Mouse (Mus musculus): ENCODE data around the gene Taok2. TPM values are rescaled to one million over a fixed set of nuclear protein-coding genes. Genes with fewer than 3 reads are reported as not detected.

The Taok2 gene
- polyA plus RNA-seq, 1 experiment from 2014 or later: 24.0 TPM

DNA sequence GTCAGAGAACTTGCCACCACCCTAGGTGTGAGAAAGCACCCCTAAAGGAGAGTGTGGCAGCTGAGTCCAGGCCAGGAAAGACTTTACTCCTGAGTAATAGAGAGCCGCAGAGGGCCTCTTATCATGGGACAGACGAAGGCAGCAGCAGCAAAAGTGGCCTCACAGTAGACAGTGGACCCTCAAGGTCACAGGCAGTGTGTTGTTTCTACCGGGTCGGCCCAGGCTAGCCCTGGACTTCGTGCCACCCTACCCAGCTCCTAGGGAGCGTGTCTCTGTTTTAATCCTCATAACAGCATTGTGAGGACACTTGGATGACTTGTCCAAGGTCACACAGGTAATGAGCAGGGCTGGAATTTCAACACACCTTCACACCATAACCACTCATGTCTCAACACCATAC is 34.3 kb downstream of the Taok2 start:
- Histone ChIP-seq H3K4me2 (no peak overlapping the region), H3K27me3 (replicated peaks; ENCODE audit: control insufficient read depth, insufficient read depth, low read length) (peaks cover 44% of the 10 kb centered on the region), H3K4me1 (replicated peaks; ENCODE audit: control insufficient read depth, insufficient read depth, low read length) (peaks cover 13% of the 10 kb centered on the region), H3K9me3 (ENCODE audit: control insufficient read depth, low read length) (no peaks in the 10 kb centered on the region), H3K9ac (ENCODE audit: low read depth, low read length) (no peak overlapping the region), H3K27ac (ENCODE audit: low read depth, low read length) (no peak overlapping the region), H3K36me3 (ENCODE audit: control insufficient read depth, insufficient read depth, low read length) (peaks cover 26% of the 10 kb centered on the region), H3K4me3 (ENCODE audit: low read depth, low read length) (no peak overlapping the region)
- no peak for ATAC-seq (replicated peaks; ENCODE audit: low FRiP score)
- WGBS: 65% methylated on average over 6 of the region's 6 CpGs
- no peak for DNase-seq (ENCODE audit: low spot score)

DNA sequence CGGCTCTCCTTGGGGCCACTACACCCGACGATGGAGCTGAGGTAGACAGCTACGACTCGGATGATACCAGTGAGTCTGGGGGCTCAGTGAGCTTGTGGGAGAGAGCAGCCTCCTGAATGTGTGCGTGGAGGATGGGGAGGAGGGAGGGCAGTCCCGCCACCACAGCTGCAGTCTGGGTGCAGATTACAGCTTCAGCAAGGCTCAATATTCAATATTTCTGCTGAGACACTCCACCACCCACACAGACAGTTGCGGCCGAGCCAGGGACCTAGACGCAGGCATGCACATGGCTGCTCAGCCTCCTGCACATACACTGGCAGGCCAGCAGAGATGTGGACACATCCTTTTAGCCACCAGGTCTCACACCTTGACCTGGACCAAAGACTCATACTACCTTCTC is 35.7 kb downstream of the Taok2 start:
- Histone ChIP-seq H3K36me3 (ENCODE audit: control insufficient read depth, insufficient read depth, low read length) (peaks cover 15% of the 10 kb centered on the region; the same call in 1 of the 2 replicates), H3K4me2 (peak overlapping the region; percentile 93), H3K27me3 (replicated peaks; ENCODE audit: control insufficient read depth, insufficient read depth, low read length) (peaks cover 44% of the 10 kb centered on the region), H3K9me3 (ENCODE audit: control insufficient read depth, low read length) (no peaks in the 10 kb centered on the region), H3K4me1 (replicated peaks; ENCODE audit: control insufficient read depth, insufficient read depth, low read length) (peaks cover 13% of the 10 kb centered on the region), H3K9ac (ENCODE audit: low read depth, low read length) (no peak overlapping the region), H3K4me3 (ENCODE audit: low read depth, low read length) (no peak overlapping the region), H3K27ac (ENCODE audit: low read depth, low read length) (no peak overlapping the region)
- DNase-seq (ENCODE audit: low spot score): no peak
- ATAC-seq (replicated peaks; ENCODE audit: low FRiP score): no peak
- WGBS: 26% methylated on average over 10 of the region's 10 CpGs

DNA sequence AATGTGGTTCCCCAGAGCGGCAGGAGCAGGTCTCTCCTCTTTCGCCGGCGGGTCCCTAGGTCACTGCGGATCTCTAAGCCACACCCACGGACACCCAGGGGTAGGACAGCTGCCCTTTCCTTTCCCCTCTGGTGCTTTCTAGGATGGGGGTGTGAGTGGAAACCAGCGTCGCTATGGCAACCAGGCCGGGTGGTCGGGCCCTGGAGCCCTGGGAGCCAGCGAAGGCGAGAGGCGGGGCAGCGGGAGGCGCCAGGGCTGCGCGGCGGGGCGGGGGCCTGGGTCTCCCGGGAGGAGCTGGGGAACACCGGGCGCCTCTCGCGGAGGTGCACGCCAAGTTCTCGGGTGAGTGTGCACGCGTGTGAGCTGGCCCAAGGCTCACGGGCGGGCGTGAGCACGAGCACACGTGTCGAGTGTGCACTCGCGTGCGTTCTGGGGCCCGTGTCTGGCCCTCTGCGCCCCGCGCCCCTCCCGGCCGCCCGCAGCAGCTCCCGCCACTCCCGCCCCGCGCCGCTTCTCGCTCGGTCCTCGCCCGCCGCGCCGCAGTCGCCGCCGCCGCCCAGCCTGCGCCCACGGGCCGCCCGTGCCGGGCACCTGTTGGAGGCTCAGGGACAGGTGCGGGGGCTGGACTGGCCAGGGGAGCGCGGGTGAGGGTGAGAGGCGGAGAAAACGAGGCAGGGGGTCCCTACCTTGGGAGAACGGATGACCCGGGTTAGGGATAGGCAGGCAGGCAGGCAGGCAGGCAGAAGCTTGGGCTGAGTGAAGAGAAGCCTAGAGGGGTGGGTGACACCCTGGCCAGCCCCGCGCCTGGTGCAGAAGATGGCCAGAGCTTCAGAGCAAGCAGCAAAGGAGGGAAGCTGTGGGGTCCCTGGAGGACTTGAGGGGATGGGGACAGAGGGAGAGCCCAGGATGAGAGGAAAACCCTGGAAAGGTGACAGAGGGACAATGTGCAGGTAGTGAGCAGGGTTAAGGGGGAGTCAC is 36.8 kb downstream of the Taok2 start:
- peak overlapping the region; percentile 47 for H3K4me3 ChIP-seq (ENCODE audit: low read depth, low read length)

DNA sequence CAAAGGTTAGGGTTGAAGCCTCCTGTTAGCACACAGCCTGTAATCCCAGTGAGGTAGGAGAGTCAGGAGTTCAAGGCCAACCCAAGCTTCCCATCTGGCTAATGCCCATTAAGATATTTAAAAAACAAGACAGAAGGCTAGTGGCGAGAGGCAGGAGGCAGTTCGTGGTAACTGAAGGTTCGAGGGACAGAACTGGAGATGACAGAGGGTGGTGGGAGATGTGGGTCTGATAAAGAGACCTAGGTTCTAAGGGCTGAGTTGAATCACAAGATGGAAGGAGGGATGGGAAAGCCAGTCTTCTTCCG is 37.4 kb downstream of the Taok2 start, which contains the start of gene Doc2a:
Gene Doc2a, plus strand, starts transcription at position 301 of the 305 bp plus-strand sequence.
- no peak for ATAC-seq (replicated peaks; ENCODE audit: low FRiP score)
- no peaks in the 10 kb centered on the region for H3K9me3 ChIP-seq (ENCODE audit: control insufficient read depth, low read length)
- WGBS: 25% methylated on average over 4 of the region's 4 CpGs
- peak within 1 kb of the TSS; percentile 46; the same call in 1 of the 2 replicates for H3K9ac ChIP-seq (ENCODE audit: low read depth, low read length)
- peak within 1 kb of the TSS; percentile 93 for H3K4me2 ChIP-seq
- H3K4me3 ChIP-seq (ENCODE audit: low read depth, low read length): peak within 1 kb of the TSS; percentile 47
- DNase-seq (ENCODE audit: low spot score): no peak
- no peak within 1 kb of the TSS for H3K27ac ChIP-seq (ENCODE audit: low read depth, low read length)
- H3K4me1 ChIP-seq (replicated peaks; ENCODE audit: control insufficient read depth, insufficient read depth, low read length): peaks cover 13% of the 10 kb centered on the region
- H3K27me3 ChIP-seq (replicated peaks; ENCODE audit: control insufficient read depth, insufficient read depth, low read length): peaks cover 44% of the 10 kb centered on the region
- H3K36me3 ChIP-seq (ENCODE audit: control insufficient read depth, insufficient read depth, low read length): peaks cover under 1% of the 10 kb centered on the region; the same call in 1 of the 2 replicates

More for the DNA sequence above, 36.8 kb downstream of the Taok2 start:
- Histone ChIP-seq H3K36me3 (ENCODE audit: control insufficient read depth, insufficient read depth, low read length) (peaks cover 6% of the 10 kb centered on the region; the same call in 1 of the 2 replicates), H3K27me3 (replicated peaks; ENCODE audit: control insufficient read depth, insufficient read depth, low read length) (peaks cover 44% of the 10 kb centered on the region), H3K9ac (ENCODE audit: low read depth, low read length) (peak overlapping the region; percentile 46; the same call in 1 of the 2 replicates), H3K27ac (ENCODE audit: low read depth, low read length) (no peak overlapping the region), H3K4me1 (replicated peaks; ENCODE audit: control insufficient read depth, insufficient read depth, low read length) (peaks cover 13% of the 10 kb centered on the region), H3K4me2 (peak overlapping the region; percentile 93), H3K9me3 (ENCODE audit: control insufficient read depth, low read length) (no peaks in the 10 kb centered on the region)
- 2% methylated on average over 73 of the region's 74 CpGs for WGBS
- ATAC-seq (replicated peaks; ENCODE audit: low FRiP score) (no peak), DNase-seq (ENCODE audit: low spot score) (no peak)

DNA sequence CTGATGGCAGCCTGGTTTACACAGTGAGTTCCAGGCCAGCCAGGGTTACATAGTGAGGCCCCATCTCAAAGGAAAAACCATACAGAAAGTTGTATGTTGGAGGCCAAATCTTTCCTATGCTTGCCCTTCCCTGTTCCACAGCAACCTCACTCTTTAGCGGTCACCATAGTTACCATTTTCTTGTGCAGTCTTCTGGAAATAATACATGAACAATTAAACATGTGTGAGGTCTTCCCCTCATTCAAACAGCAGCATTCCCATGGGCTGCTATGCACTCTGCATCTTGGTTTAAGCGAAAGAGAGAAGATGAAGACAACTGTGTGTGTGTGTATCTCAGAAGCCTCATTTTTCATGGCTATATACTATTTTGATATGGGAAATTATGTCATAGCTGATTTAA is 39.0 kb downstream of the Taok2 start:
- WGBS: 90% methylated on average over 2 of the region's 2 CpGs
- Histone ChIP-seq H3K9me3 (ENCODE audit: control insufficient read depth, low read length) (no peaks in the 10 kb centered on the region), H3K9ac (ENCODE audit: low read depth, low read length) (no peak overlapping the region), H3K4me1 (replicated peaks; ENCODE audit: control insufficient read depth, insufficient read depth, low read length) (peaks cover 13% of the 10 kb centered on the region), H3K27me3 (replicated peaks; ENCODE audit: control insufficient read depth, insufficient read depth, low read length) (peaks cover 40% of the 10 kb centered on the region), H3K4me3 (ENCODE audit: low read depth, low read length) (no peak overlapping the region), H3K27ac (ENCODE audit: low read depth, low read length) (no peak overlapping the region), H3K36me3 (ENCODE audit: control insufficient read depth, insufficient read depth, low read length) (no peaks in the 10 kb centered on the region), H3K4me2 (no peak overlapping the region)
- DNase-seq (ENCODE audit: low spot score): no peak
- ATAC-seq (replicated peaks; ENCODE audit: low FRiP score): no peak

DNA sequence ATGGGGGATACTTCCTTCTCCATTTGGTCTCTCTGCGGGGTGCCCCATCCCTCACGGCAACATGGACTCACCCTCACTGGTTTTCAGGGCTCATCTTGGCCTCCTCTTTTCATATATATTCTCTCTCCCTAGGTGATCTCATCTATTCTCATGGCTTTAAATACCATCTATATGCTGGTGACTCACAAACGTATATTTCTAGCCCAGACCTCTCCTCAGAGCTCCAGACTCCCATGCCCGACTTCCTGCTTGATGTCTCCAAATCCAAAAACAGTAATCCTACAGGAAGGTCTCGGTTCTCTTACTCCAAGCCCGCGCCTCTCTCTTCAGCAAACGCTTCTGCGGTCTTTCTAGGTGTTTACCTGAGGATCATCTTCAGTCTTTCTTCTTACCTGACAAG is 41.2 kb downstream of the Taok2 start:
- DNase-seq (ENCODE audit: low spot score) (no peak), ATAC-seq (replicated peaks; ENCODE audit: low FRiP score) (no peak)
- peaks cover 19% of the 10 kb centered on the region for H3K27me3 ChIP-seq (replicated peaks; ENCODE audit: control insufficient read depth, insufficient read depth, low read length)
- no peak overlapping the region for H3K4me3 ChIP-seq (ENCODE audit: low read depth, low read length)
- H3K27ac ChIP-seq (ENCODE audit: low read depth, low read length): no peak overlapping the region
- H3K9me3 ChIP-seq (ENCODE audit: control insufficient read depth, low read length): no peaks in the 10 kb centered on the region
- no peak overlapping the region for H3K9ac ChIP-seq (ENCODE audit: low read depth, low read length)
- WGBS: 71% methylated on average over 9 of the region's 9 CpGs
- peaks cover 9% of the 10 kb centered on the region for H3K4me1 ChIP-seq (replicated peaks; ENCODE audit: control insufficient read depth, insufficient read depth, low read length)
- no peaks in the 10 kb centered on the region for H3K36me3 ChIP-seq (ENCODE audit: control insufficient read depth, insufficient read depth, low read length)
- H3K4me2 ChIP-seq: no peak overlapping the region

DNA sequence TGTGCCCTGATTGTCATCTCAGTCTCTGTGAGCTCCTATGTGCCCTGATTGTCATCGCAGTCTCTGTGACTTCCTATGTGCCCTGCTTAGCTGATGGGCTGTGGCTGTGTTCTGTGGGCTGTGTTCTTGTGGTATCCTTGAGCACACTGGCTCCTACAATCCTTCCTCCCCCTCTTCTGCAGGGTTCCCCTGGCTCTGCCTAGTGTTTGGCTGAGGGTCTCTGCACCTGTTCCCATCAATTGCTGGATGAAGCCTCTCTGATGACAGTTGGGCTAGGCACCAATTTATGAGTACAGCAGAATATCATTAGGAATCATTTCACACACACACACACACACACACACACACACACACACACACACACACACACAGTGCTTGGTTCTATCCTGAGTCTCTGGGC is 51.2 kb downstream of the Taok2 start:
- ATAC-seq (replicated peaks; ENCODE audit: low FRiP score) (no peak), DNase-seq (ENCODE audit: low spot score) (no peak)
- Histone ChIP-seq H3K27me3 (replicated peaks; ENCODE audit: control insufficient read depth, insufficient read depth, low read length) (peaks cover 12% of the 10 kb centered on the region), H3K9me3 (ENCODE audit: control insufficient read depth, low read length) (no peaks in the 10 kb centered on the region), H3K9ac (ENCODE audit: low read depth, low read length) (no peak overlapping the region), H3K36me3 (ENCODE audit: control insufficient read depth, insufficient read depth, low read length) (no peaks in the 10 kb centered on the region), H3K27ac (ENCODE audit: low read depth, low read length) (no peak overlapping the region), H3K4me3 (ENCODE audit: low read depth, low read length) (no peak overlapping the region), H3K4me2 (no peak overlapping the region), H3K4me1 (replicated peaks; ENCODE audit: control insufficient read depth, insufficient read depth, low read length) (no peaks in the 10 kb centered on the region; the same call in 1 of the 2 replicates)
- WGBS: 100% methylated on average over 1 of the region's 1 CpGs

DNA sequence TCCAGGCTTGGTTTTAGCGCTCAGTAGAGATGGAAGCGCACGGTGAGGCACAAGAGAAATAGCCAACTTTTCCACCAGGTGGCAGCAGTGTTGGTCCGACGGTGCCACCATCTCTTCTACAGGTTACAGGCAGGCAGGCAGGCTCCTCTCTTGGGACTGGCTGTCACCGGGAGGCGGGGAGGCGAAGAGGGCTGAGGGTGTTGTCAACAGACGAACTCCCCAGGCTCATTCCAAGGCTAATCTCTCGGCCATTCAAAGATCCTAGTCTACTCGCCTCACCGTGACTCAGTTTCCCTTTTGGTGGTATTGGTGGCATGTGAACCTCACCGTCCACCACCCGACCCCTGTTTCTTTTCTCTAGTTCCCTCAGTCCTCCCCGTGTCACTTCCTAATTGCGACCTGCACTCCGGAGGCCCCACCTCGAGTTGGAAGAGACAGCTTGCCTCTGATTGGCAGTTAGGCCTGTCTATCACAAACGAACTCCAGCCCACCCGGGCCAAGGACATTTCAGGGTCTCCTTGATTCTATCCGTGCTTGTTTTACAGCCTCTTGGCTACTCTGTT is 52.4 kb downstream of the Taok2 start:
- Histone ChIP-seq H3K27ac (ENCODE audit: low read depth, low read length) (no peak overlapping the region), H3K4me1 (replicated peaks; ENCODE audit: control insufficient read depth, insufficient read depth, low read length) (no peaks in the 10 kb centered on the region; the same call in 1 of the 2 replicates), H3K9ac (ENCODE audit: low read depth, low read length) (peak overlapping the region; percentile 35; the same call in 1 of the 2 replicates), H3K4me3 (ENCODE audit: low read depth, low read length) (peak overlapping the region; percentile 45), H3K27me3 (replicated peaks; ENCODE audit: control insufficient read depth, insufficient read depth, low read length) (peaks cover 12% of the 10 kb centered on the region), H3K9me3 (ENCODE audit: control insufficient read depth, low read length) (no peaks in the 10 kb centered on the region), H3K4me2 (peak overlapping the region; percentile 67), H3K36me3 (ENCODE audit: control insufficient read depth, insufficient read depth, low read length) (no peaks in the 10 kb centered on the region)
- WGBS: 2% methylated on average over 21 of the region's 21 CpGs
- DNase-seq (ENCODE audit: low spot score) (peak; percentile 75), ATAC-seq (replicated peaks; ENCODE audit: low FRiP score) (peak; percentile 81)
